Mouse (Mus musculus) activated CD4-positive, CD25-positive, alpha-beta regulatory T cell, adult 9 weeks (primary cell): ENCODE measurements around the gene Fam117a. TPM values are rescaled to one million over a fixed set of nuclear protein-coding genes. Genes with fewer than 3 reads are reported as not detected.

Experiments
- polyA plus RNA-seq: library from polyadenylated mRNA; unstranded; fragments of 100-300 nt; shearing (Covaris generic); gene quantifications from one replicate; pipeline ENCODE4 v1.2.1, GENCODE M21; 2017

The Fam117a gene
- polyA plus RNA-seq: 22.3 TPM

DNA sequence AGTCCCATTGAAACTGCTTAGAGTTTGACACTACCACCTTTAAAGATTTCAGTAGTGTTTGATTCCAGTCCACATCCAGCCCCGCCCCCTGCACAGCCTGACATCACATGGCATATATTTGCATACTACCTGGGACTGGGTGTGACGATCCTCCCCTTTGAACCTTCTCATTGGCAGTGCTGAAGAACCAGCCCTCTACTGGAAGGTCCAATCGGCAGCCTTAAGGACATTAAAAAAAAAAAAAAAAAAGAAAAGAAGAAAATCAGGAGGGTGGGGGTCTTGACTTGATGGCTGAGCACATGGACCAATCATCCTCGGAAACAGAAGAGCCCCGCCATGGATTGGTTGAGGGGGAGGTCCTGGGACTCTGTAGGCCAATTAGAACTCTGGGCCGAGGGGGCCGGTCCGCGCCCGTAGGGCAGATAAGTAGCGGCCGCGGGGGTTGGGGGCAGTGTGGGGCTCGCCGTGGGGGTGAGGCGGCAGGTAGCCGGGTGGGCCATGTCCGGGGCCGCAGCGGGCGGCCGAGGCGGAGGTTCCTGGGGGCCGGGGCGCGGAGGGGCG, at the start of gene Fam117a:
Gene Fam117a, plus strand, starts transcription at position 451 of the 561 bp plus-strand sequence.

GRCm38 (mm10) chr11:95310007-95310647, 26.7 kb upstream of the Fam117a start, which contains the start of gene Kat7:
Kat7 (minus strand) TSS chr11:95310246.

DNA sequence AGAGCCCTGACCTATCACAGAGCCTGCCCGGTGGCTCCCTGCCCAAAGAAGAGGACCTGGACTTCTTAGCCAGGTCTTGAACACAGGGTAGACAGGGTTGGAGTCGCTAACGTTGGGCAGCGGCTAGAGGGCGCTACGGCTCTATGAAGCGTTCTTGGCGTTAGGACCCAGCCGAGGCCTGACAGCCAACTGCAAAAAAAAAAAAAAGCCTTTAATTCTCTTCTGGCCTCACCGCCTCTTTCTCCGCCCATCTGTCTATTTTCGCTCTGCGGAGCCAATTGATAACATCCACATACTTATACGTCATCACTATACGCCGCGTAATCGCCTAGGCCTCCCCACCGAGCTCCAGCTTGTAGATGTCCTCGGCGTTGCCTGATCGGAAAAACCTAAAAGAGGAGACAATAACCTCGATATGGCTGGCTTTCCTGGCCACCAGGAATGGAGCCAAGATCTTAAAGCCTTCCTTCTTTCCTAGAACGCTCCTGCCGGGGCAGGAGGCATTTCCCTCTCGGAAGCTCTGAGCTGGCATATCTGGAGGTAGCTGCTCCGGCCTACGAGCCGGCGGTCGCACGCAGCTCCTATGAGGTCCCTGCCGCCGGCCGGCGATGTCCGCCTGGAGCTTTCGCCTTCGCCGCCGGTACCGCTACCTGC, 47.6 kb downstream of the Fam117a start, which contains the start of gene Slc35b1:
Gene Slc35b1, plus strand, starts transcription at position 374 of the 654 bp plus-strand sequence.

GRCm38 (mm10) chr11:95413641-95414535, 77.1 kb downstream of the Fam117a start, which contains the start of gene Spop:
Spop (plus strand) TSS chr11:95414080.

Other genes starting within 250 kb of the Fam117a start
- not detected for gene Dlx3, start 216.9 kb upstream of the Fam117a start, polyA plus RNA-seq
- gene Dlx4, start 190.8 kb upstream of the Fam117a start, polyA plus RNA-seq: not detected
- not detected for gene Tac4, start 75.5 kb upstream of the Fam117a start, polyA plus RNA-seq
- 116 TPM for gene Kat7, start 26.8 kb upstream of the Fam117a start, polyA plus RNA-seq
- 79.2 TPM for gene Slc35b1, start 47.7 kb downstream of the Fam117a start, polyA plus RNA-seq
- 213 TPM for gene Spop, start 77.1 kb downstream of the Fam117a start, polyA plus RNA-seq
- gene Nxph3, start 177.6 kb downstream of the Fam117a start, polyA plus RNA-seq: not detected